Mouse (Mus musculus) liver, postnatal 0 days (tissue): Measurements from ENCODE around the gene Fbxl13. TPM values are rescaled to one million over a fixed set of nuclear protein-coding genes. Genes with fewer than 3 reads are reported as not detected.

Experiments used
- ATAC-seq: fragments of 200-750 bp; cut with Nextera tagmentation; 2 replicates; pipeline ENCODE4 v1.8.0; 2017; ENCODE audit warnings: mild to moderate bottlenecking, moderate library complexity
- DNase-seq: peaks from one replicate; pipeline ENCODE4 v3.0.0-alpha.2; 2016
- H3K27ac ChIP-seq: fragments of 300-500 bp; sonication (generic); 2 replicates; pipeline ENCODE4 v1.5.1; 2014; ENCODE audit warnings: antibody characterized with exemption, moderate library complexity, mild to moderate bottlenecking, low read depth
- H3K27me3 ChIP-seq: fragments of 300-500 bp; sonication (generic); 2 replicates; pipeline ENCODE4 v1.6.1; 2014; ENCODE audit warnings: low read length, control low read depth, mixed read lengths; ENCODE audit not compliant: insufficient read depth
- H3K36me3 ChIP-seq: fragments of 300-500 bp; sonication (generic); replicated peaks from 2 replicates; pipeline ENCODE4 v1.6.1; 2014; ENCODE audit warnings: mild to moderate bottlenecking, control low read depth, low read length, moderate library complexity, mixed read lengths; ENCODE audit not compliant: insufficient read depth
- H3K4me1 ChIP-seq: fragments of 300-500 bp; sonication (generic); 2 replicates; pipeline ENCODE4 v1.6.1; 2014; ENCODE audit warnings: antibody characterized with exemption, mild to moderate bottlenecking, control low read depth; ENCODE audit not compliant: insufficient read depth
- H3K4me2 ChIP-seq: fragments of 300-500 bp; sonication (generic); 2 replicates; pipeline ENCODE4 v1.6.1; 2014; ENCODE audit warnings: low read depth, mild to moderate bottlenecking, low read length, moderate library complexity, mixed read lengths
- H3K4me3 ChIP-seq: fragments of 300-500 bp; sonication (generic); 2 replicates; pipeline ENCODE4 v1.5.1; 2014; ENCODE audit warnings: low read depth, low read length
- H3K9ac ChIP-seq: fragments of 300-500 bp; sonication (generic); replicated peaks from 2 replicates; pipeline ENCODE4 v1.6.1; 2014; ENCODE audit warnings: mild to moderate bottlenecking, moderate library complexity
- H3K9me3 ChIP-seq: fragments of 300-500 bp; sonication (generic); 2 replicates; pipeline ENCODE4 v1.6.1; 2016; ENCODE audit warnings: mild to moderate bottlenecking, control low read depth, low read length, mixed read lengths
- CTCF ChIP-seq: sonication (generic); IDR thresholded peaks from 2 replicates; pipeline ENCODE4 v1.5.1; 2016; ENCODE audit warnings: antibody characterized with exemption, low read depth
- EP300 ChIP-seq: IDR thresholded peaks from 2 replicates; pipeline ENCODE4 v1.6.1; 2016; ENCODE audit warnings: antibody characterized with exemption, low read depth, mild to moderate bottlenecking
- WGBS: fragments of 180-500 bp; shearing (Covaris S2); extraction: QIAGEN DNeasy Blood & Tissue Kit; methylation state at CpG from one replicate; pipeline ENCODE4 v1.1.7; 2014; ENCODE audit not compliant: insufficient replicate concordance; 5-methylcytosine and 5-hydroxymethylcytosine counted together
- polyA plus RNA-seq: library from polyadenylated mRNA; unstranded; fragments of >200 nt; fragmentation: Nextera tagmentation; extraction: Ambion mirVana; gene quantifications from 2 replicates; pipeline ENCODE4 v1.2.1, GENCODE M21; 2015

Fbxl13 gene
- polyA plus RNA-seq, 1 experiment from 2014 or later: 0.09 TPM

GRCm38 (mm10) chr5:21553685-21554084 lies 91.7 kb downstream of the Fbxl13 start:
- H3K9ac ChIP-seq: no peak overlapping the region
- no peaks in the 10 kb centered on the region for H3K27me3 ChIP-seq
- WGBS: 73% methylated on average over 4 of the region's 4 CpGs
- no peaks in the 10 kb centered on the region for H3K9me3 ChIP-seq
- H3K27ac ChIP-seq: no peak overlapping the region
- DNase-seq (no peak), ATAC-seq (no peak)
- no peak for TF ChIP-seq EP300
- no peak for TF ChIP-seq CTCF
- no peaks in the 10 kb centered on the region for H3K4me1 ChIP-seq
- H3K4me2 ChIP-seq: no peak overlapping the region
- H3K4me3 ChIP-seq: no peak overlapping the region
- H3K36me3 ChIP-seq: no peaks in the 10 kb centered on the region

- Histone ChIP-seq H3K9me3 (no peaks in the 10 kb centered on the region; the same call in 1 of the 2 replicates), H3K4me3 (no peak overlapping the region), H3K9ac (no peak overlapping the region), H3K4me1 (no peaks in the 10 kb centered on the region), H3K4me2 (no peak overlapping the region), H3K27me3 (peaks cover 4% of the 10 kb centered on the region; the same call in 1 of the 2 replicates), H3K27ac (no peak overlapping the region), H3K36me3 (no peaks in the 10 kb centered on the region)
- 57% methylated on average over 8 of the region's 8 CpGs for WGBS
- DNase-seq (no peak), ATAC-seq (no peak)
- TF ChIP-seq CTCF: 0 out of 2 replicates have a peak, but pooled peaks have one; percentile 14
- TF ChIP-seq EP300: no peak
Measured at GRCm38 (mm10) chr5:21547005-21547404, 98.4 kb downstream of the Fbxl13 start.

GRCm38 (mm10) chr5:21545786-21546185 lies 99.6 kb downstream of the Fbxl13 start:
- 81% methylated on average over 4 of the region's 4 CpGs for WGBS
- ATAC-seq (no peak), DNase-seq (no peak)
- Histone ChIP-seq H3K4me1 (no peaks in the 10 kb centered on the region), H3K9me3 (no peaks in the 10 kb centered on the region; the same call in 1 of the 2 replicates), H3K4me3 (no peak overlapping the region), H3K27me3 (peaks cover 4% of the 10 kb centered on the region; the same call in 1 of the 2 replicates), H3K4me2 (no peak overlapping the region), H3K9ac (no peak overlapping the region), H3K27ac (no peak overlapping the region), H3K36me3 (no peaks in the 10 kb centered on the region)
- TF ChIP-seq CTCF: no peak
- TF ChIP-seq EP300: no peak

GRCm38 (mm10) chr5:21545227-21545626 lies 100.2 kb downstream of the Fbxl13 start:
- no peak overlapping the region for H3K27ac ChIP-seq
- H3K4me1 ChIP-seq: no peaks in the 10 kb centered on the region
- TF ChIP-seq EP300 (no peak), CTCF (no peak)
- no peaks in the 10 kb centered on the region; the same call in 1 of the 2 replicates for H3K9me3 ChIP-seq
- H3K4me2 ChIP-seq: no peak overlapping the region
- H3K27me3 ChIP-seq: peaks cover 4% of the 10 kb centered on the region; the same call in 1 of the 2 replicates
- DNase-seq: no peak
- no peak overlapping the region for H3K9ac ChIP-seq
- no peaks in the 10 kb centered on the region for H3K36me3 ChIP-seq
- H3K4me3 ChIP-seq: no peak overlapping the region
- no peak for ATAC-seq

GRCm38 (mm10) chr5:21544821-21545220 lies 100.6 kb downstream of the Fbxl13 start:
- no peaks in the 10 kb centered on the region for H3K36me3 ChIP-seq
- ATAC-seq: no peak
- H3K9me3 ChIP-seq: no peaks in the 10 kb centered on the region; the same call in 1 of the 2 replicates
- TF ChIP-seq EP300: no peak
- no peak for TF ChIP-seq CTCF
- WGBS: 77% methylated on average over 3 of the region's 3 CpGs
- no peak overlapping the region for H3K4me2 ChIP-seq
- peaks cover 4% of the 10 kb centered on the region; the same call in 1 of the 2 replicates for H3K27me3 ChIP-seq
- H3K9ac ChIP-seq: no peak overlapping the region
- H3K27ac ChIP-seq: no peak overlapping the region
- H3K4me3 ChIP-seq: no peak overlapping the region
- H3K4me1 ChIP-seq: no peaks in the 10 kb centered on the region
- no peak for DNase-seq

GRCm38 (mm10) chr5:21543409-21544201 lies 101.8 kb downstream of the Fbxl13 start, which contains the start of gene Lrrc17:
TSS of gene Lrrc17 (plus strand) at chr5:21543559.
- Histone ChIP-seq H3K9ac (no peak within 1 kb of the TSS), H3K27me3 (peaks cover 4% of the 10 kb centered on the region; the same call in 1 of the 2 replicates), H3K4me2 (peak within 1 kb of the TSS; percentile 18; the same call in 1 of the 2 replicates), H3K4me3 (no peak within 1 kb of the TSS), H3K4me1 (no peaks in the 10 kb centered on the region), H3K9me3 (no peaks in the 10 kb centered on the region; the same call in 1 of the 2 replicates), H3K36me3 (no peaks in the 10 kb centered on the region), H3K27ac (no peak within 1 kb of the TSS)
- no peak for TF ChIP-seq CTCF
- no peak for TF ChIP-seq EP300
- ATAC-seq: no peak
- WGBS: 64% methylated on average over 17 of the region's 17 CpGs
- DNase-seq: no peak
